Mouse (Mus musculus): Measurements from ENCODE around the gene Sh3bp2.

GRCm38 (mm10) chr5:34604576-34604975 is 78.9 kb downstream of the Sh3bp2 start:
- no peak for TF ChIP-seq CTCF (IDR thresholded peaks at IDR 0.05; ENCODE audit: extremely low read depth, insufficient read depth, low read length)
- TF ChIP-seq POLR2A (IDR thresholded peaks at IDR 0.05; ENCODE audit: extremely low read depth, insufficient read depth, low read length) = no peak
